Mouse (Mus musculus): ENCODE measurements at regions not wholly inside any gene's neighbourhood (a gene's known extent, or its start where the extent isn't known, plus 50 kb on each side); places are given as distances from the start of the nearest gene placed in this dataset.

DNA sequence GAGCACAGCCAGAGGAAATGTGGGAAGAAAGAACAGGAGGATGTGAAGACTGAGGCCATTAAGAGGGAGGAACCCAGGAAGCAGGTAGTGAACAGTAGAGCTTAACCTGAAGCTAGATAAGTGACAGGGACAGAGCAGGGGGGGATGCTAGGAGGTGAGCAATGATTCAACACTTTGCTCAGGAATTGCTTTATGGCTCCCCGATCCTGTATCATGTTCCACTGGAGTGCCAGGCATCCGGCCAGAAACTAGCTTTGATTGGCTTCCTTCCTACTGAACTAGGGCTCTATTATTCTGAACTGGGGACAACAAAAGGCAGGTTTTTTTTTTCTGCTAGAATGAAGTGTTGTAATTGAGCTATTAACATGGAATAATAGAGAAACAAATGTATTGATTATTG is 493.1 kb upstream of the Fat3 start:
- DNase-seq (ENCODE audit: low spot score): peak; percentile 25

DNA sequence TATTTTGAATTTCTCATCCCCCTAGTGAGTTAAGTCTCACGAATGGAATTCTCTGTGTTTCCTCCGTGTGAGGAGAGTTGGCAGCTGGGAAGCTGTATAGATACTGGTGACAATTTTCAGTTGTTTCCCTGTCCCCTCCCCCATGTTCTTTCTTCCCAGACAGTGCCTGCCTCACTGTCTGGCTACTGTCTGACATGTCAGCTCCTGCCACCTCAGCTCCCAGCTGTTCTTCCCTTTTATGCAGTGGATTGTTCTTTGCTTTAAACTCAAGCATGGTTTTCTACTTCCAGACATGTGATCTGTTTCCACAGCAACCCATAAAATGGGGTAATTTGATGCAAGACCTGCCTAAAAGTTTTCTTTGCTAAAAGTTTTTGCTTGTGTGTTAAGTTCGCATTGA is 487.0 kb upstream of the Fat3 start:
- no peak for DNase-seq (ENCODE audit: low spot score)

DNA sequence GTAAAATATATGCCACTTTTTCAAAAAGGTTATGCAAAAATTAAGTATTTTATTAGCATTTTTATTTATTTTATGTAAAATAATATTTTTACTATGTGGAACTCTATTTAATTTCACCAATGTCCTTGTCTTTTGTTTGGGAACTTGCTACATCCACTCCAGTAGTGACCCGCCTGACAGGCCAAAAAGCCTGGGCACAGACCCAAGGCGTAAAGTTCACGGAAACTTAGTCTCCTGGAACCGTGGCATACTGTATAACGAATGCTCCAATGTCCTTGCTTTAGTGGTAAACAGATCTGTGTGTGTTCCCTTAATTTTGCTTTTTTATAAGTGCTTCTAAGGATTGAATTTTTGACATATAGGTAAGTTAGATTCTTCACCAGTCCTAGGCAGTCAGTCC is 476.2 kb upstream of the Fat3 start:
- DNase-seq (ENCODE audit: low spot score): no peak

DNA sequence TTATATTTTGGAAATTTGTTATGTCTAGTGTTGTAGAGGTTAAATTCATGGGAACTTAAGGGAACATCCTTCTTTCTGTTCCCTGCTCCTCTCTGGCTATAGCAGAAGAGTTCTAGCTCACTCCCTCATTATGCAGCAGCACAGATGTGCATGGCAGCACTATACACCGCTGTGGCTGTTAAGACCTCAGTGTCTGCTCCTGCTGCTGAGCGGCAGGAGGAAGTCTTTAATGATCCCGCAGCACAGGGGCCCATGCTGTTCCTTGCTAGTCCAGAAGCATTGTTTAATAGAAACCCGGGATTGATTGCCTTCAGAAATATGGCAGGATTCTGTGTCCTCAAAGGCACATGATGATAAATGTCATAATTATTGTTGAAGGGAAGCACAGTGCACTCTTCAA is 469.3 kb upstream of the Fat3 start:
- DNase-seq (ENCODE audit: low spot score): no peak

DNA sequence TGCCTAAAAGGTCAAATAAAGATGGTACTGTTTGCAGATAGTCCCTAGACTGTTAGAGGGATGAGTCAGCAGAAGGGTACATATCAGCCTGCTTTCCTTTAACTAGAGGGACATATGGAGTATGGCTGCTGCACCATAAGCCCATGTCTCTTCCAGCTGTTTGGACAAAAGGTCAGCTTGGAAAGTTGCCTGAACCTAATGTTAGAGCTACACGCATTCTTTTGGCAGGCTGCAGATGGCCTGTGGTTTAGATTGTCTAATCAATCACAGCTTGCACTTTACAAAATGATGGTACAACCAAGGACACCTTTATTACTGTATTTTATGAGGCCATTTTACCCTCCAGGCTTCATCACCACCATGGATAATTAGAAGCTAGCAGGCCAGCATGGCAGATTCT is 432.5 kb upstream of the Fat3 start:
- no peak for DNase-seq (ENCODE audit: low spot score)

DNA sequence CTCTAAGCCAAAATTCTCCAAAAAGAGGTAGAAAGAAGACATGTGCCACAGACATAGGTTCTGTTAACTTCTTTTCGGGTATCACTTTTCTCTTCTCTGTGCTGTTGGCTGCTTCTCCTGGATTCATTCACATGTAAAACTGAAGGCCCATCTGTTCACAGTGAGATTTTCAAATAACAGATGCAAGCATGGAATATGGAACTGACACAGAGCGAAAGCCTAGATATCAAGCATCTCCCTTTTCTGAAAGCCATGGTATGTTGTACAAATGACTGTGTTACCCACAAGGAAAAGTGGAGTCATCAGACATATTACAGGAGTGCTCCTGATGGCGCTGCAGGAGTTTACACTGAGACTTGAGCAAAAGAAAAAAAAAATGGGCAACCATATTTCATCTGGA is 430.5 kb upstream of the Fat3 start:
- no peak for DNase-seq (ENCODE audit: low spot score)

DNA sequence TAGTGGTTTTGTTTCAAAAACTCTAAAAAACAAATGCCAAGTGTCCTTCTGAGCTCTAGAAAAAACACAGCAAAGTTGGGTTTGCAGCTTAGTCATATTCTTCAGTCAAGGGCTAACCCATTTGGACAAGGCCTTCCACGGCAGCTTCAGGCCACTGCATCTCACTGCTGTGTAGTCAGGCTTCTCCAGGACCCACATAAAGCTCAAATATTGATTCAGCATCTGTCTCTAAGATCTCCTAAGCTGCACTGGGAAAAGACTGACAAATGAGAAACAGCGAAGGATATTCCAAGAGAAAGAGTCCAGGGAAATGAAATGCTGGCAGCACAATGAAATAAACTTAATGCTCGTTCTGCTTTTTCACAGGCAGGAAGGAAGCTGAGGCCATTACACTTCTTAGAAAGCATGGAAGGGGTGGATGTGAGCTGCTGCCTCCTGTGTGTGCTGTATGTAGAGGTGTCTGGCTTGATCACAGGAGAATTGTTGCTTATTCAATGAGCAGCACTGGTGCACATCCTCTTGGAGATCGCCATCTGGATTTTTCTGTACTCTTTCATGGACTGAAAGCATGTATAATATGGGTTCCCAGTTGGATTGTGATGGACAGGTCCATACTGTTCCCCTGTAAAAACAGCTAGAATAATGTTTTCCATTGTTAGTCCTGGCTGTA is 425.4 kb upstream of the Fat3 start:
- DNase-seq (ENCODE audit: low spot score): no peak

DNA sequence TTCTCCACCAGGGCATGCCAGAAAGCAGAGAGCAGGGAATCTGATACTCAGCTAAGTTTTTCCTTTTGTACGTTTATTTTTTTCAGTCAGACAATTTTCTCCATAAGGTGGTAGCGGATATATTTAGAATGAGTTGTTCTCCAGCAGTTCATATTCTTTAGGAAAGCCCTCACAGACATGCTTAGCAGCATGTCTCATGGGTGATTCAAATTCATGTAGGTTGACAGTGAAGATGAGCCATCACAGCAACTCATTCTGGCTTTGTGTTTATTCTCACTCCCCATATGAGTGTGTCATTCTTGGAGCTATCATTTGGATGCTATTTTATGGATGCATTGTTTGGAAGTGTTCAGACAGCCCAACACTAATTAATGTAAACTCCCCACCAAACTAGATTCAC is 424.2 kb upstream of the Fat3 start:
- no peak for DNase-seq (ENCODE audit: low spot score)

DNA sequence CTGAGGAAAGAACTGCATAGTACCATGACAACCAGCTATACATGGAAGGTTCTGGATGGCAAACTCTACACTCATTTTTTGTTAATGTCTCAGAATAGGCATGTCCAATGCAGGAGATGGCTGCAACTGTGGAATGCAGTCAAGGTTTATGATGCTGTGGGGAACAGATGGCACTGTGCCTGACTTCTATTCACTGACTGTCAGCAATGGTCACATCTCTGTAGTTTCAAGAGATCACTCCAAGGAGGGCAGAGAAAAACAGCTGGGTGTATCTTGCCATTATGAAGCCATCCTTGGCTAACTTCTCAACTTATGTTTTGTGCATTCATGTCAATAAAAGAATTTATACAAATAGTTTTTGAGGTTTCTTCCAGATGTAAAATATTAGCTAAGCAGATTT is 405.1 kb upstream of the Fat3 start:
- no peak for DNase-seq (ENCODE audit: low spot score)

DNA sequence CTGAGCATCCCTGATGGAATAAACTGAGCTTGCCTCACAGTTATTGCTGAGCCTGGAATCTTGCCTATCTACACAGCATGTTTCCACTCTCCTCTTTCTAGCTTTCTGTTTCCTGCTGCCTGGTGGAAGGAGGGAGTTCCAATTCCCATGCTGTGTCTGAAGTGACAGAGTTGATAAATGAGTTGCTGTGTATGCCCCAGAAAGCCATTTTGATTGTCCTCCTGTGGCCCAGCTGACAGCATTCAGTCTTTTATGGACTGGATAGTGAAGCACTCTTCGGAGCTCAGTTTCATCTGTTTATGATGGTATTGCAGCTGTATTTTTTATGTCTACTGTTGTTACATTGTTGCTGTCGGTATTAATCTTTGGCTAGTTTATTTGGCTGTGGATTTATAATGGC is 398.0 kb upstream of the Fat3 start:
- DNase-seq (ENCODE audit: low spot score): no peak

DNA sequence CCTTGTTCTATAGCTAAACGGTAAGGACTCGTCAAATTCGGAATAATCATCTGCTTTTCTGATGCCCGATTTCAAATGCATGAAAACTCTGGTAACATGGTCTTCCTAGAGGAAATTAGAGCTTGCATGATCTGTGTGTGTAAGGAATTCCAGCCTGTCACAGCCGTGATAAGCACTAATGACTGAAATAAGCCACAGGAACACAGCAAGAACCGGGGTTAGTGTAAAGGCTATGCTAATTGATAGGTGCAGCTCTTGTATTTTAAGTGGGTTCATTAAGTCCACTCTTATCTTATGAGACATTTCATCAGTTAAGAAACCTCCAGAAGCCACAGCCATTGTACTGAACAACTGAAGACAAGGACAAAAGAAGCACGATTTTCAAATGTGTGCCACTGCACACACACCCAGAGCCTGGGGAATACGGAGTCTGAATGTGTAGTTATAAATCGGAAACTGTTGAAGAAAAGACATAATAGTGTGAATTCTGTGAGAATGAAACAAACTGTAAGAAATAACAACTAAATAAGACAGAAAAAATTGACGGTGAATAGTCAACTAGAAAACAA is 351.5 kb upstream of the Fat3 start:
- no peak for DNase-seq (ENCODE audit: low spot score)

DNA sequence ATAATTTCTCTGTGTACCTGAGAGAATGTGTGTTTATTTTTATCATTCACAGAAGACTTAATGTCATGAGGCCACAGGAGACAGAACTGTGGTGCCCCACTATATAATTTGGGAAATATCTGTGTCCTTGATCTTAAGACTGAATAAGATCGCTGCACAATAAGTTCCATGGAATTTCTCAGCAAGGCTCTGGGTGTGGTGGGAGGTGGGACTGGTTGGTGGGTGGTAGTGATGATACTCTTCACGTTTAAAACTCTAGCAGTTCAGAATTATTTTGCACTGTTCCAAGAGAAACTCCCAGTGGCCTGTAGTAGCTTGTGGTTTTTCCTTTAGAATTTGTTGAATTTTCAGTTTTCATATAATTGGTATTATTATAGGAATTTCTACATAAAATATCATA is 307.4 kb upstream of the Fat3 start:
- no peak for DNase-seq (ENCODE audit: low spot score)

DNA sequence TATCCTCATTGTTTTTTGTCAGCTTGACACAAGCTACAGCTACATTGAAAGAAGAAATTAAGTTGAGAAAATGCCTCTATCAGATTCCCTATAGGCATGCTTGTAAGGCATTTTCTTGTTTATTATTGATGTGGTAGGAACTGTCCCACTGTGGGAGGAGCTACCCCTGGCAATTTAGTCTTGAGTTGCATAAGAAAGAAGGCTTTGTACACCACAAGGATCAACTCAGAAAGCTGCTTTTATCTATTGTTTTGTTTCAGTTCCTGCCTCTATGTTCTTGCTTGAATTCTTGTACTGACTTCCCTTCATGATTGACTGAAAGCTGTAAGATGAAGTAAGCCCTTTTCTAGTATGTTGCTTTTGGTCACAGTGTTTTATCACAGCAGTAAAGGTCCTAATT is 271.8 kb upstream of the Fat3 start:
- DNase-seq (ENCODE audit: low spot score): no peak

DNA sequence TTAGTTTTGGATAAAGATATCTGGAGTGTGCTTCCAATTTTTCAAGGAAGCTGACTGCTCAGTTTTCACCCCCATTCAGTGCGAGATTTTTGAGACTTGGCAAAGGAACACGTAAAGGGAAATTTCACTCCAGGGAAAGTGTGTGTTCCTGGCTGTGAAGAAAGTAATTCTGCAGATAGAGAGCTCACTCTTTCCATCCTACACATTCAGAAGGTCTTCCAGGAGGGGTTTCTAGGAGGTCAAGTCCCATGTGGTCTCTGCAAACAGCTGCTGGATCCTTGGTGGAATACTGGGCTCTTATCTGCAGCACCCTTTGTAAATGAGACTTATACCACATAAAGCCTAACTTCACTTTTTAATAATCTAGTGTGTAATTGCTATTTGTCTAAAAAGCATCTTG is 226.6 kb upstream of the Fat3 start:
- DNase-seq (ENCODE audit: low spot score): no peak

DNA sequence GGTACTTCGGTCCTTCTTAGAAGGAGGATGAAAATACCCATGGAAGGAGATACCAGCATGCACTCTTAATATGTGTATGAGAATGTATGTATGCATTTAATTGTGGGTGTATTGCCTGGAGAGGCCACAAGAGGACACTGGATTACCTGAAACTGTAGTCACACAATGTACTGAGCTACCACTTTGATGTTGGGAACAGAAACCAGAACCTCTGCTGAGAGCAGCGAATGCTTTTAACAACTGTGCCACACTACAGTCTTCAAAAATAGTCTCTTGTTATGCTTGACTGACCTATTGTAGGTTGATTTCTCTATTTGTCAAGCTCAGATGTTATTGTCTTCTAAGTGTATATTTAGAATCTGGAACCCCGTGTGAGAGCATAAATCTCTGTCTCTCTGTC is 201.3 kb upstream of the Fat3 start:
- DNase-seq (ENCODE audit: low spot score): no peak

DNA sequence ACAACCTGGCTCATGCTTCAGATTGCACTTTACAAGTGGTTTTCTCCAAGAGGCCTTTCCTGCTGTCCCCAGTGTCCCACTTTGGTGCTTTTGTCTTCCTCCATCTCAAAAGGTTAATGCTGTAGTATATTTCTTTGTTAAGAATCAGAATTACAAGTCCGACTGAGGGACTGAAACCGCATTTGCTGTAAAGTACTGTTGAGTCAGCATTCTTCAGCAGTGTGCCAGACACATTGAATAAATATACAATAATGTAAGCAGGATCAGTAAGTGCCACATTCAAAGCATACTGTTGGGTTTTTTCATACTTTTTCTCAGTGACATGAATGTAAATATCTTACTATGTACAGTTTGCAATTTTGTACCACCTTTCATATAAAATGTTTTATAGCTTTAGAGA is 160.4 kb upstream of the Fat3 start:
- DNase-seq (ENCODE audit: low spot score): no peak

DNA sequence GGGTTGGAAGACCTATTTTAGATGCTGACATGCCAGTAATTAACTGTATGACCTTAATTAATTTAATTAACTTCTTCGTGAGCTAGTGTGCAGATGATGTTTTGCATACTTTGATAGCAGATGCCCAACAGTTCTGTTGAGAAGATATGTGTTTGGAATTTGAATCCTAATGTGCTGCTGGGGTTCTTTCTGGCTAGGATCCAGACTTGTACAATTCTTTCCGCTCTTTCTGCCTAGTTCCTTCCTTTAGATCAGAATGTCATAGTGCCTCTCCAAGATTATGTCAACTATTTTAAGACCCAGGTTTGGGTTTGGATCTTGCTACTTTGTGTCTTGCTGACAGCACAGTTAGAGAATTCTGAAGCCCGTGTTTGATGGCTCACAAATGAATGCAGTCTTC is 159.9 kb upstream of the Fat3 start:
- no peak for DNase-seq (ENCODE audit: low spot score)

Measured in heart, adult 8-10 months (tissue).